Mouse (Mus musculus): ENCODE results near the gene Tgfbr2. TPM values are rescaled to one million over a fixed set of nuclear protein-coding genes. Genes with fewer than 3 reads are reported as not detected.
"Not testable (repeated sequence)": the region's sequence is repeated elsewhere in the genome, so short reads cannot be mapped to it uniquely, and the experiment has no call there.

Tgfbr2 gene
- total RNA-seq, 2 experiments from 2014 or later: 9.6 to 11.2 TPM

DNA sequence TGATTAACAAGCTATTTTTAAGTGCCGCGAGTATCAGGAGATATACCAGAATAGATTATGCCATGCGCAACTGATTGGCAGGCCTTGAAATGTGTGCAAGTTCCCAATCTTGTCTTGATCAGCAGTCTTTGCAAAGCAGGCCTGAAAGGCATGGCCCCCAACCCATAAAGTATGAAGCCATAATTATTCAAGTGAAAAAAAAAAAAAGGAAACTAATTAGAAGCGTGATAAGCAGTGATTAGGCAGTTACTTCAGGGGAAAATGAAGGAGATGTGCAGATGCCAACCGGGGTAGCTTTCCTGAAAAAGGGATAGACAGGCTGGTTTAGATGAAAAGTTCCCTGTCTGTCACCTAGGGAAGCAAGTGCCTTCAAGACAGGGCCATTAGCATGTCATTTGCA is 91.9 kb downstream of the Tgfbr2 start:
- no peak for DNase-seq (ENCODE audit: low spot score in 2 of 2)

DNA sequence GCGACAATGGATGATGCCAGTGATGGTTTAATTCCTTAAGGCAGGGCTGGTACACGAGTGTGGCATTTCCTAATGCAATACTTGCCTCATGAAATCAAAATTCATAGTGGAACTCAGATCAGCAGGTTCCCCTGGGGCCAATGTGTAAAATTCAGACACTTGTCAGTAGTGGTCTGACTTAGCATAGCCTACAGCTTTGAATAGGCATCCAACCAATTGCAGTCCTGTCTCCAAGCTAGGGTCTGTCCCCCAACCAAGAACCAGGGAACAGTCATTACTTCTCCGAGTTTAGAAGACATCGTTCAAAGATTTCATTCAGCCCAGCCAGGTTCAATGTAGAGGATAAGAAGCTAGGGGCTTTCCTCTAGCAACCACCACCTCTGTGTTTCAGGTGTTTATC is 93.4 kb downstream of the Tgfbr2 start:
- no peak for DNase-seq (ENCODE audit: low spot score in 2 of 2)

DNA sequence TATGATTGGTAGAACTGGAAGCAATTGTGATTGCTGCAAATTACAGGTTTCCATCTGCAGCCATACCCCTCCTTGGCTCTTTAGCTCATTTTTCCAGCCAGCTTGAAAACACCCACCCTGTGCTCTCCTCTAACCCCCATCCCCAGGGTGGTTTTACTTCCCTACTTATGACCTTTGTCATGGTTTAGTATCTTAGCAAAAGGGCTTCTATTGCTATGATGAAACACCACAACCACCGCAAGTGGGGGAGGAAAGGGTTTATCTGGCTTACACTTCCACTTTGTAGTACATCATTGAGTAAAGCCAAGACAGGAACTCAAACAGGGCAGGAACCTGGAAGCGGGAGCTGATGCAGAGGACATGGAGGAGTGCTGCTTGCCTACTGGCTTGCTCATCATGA is 97.7 kb downstream of the Tgfbr2 start:
- DNase-seq (ENCODE audit: low spot score in 2 of 2): no peak

DNA sequence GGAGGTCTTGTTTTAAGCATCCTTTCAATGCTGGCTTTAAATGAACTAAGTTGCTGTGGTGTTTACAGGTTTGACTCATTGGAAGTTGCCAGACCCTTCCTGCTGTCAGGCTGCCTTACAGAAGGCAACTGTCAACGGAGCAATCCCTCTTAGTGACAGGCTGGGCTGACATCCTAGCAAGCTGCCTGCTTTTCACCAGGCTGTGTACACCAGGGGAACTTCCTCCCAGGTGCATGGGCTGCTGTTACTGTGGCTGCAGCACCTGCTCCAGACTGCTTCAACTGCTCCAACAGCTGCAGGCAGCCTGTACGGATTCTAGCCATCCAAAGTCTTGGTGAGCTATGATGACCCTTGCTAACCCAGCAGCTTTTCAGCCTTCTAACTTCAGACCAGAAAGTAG is 98.2 kb downstream of the Tgfbr2 start:
- DNase-seq (ENCODE audit: low spot score in 2 of 2): no peak

DNA sequence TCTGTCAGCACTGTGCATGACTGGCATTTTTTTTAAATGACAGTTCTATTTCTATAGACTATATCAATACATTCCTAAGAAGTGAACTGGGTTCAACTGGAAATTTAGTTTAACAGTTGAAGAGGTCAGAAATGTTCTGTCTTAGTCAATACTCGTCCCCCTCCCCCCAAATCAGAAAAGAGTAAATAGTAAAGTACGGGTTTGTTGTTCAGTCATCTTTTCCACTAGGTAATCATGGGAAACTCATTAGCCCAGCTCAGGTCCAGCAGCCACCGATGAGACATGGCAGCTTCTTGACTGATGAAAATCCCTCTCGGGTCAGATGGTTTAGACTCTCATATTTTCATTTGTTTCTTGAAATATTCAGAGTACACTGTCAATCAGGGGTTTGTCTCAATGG is 99.0 kb downstream of the Tgfbr2 start:
- DNase-seq (ENCODE audit: low spot score in 2 of 2): no peak

DNA sequence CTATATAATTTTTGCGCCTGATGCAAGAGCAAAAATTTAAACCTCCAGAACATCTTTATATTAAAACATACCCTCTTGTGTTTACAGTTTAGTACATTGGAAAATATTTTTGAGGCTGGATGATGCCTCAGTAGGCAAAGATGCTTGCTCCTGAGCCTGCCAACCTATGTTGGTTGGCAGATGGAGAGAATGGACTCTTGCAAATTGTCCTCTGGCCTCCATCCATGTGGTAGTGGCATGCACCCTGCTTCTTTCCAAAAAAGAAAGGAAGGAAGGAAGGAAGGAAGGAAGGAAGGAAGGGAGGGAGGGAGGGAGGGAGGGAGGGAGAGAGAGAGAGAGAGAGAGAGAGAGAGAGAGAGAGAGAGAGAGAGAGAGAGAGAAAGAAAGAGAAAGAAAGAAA is 103.6 kb downstream of the Tgfbr2 start:
- not testable (repeated sequence) for DNase-seq (ENCODE audit: low spot score in 2 of 2)

DNA sequence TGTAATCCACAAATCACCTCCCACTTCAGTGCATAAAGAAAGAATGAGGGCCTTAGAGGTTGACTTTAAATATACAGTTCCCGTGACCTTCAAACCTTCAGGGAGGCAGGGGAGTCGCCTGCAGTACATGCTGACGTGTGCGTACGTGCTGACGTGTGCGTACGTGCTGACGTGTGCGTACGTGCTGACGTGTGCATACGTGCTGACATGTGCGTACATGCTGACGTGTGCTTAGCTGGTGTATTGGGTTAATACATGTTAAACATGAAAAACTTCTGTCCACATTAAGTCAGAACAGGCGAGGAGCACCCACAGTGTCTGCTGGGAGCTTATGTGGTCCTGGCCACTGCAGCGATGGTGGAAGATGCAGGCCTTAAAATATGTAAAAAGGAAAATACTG is 110.4 kb downstream of the Tgfbr2 start:
- DNase-seq (ENCODE audit: low spot score in 2 of 2): no peak

DNA sequence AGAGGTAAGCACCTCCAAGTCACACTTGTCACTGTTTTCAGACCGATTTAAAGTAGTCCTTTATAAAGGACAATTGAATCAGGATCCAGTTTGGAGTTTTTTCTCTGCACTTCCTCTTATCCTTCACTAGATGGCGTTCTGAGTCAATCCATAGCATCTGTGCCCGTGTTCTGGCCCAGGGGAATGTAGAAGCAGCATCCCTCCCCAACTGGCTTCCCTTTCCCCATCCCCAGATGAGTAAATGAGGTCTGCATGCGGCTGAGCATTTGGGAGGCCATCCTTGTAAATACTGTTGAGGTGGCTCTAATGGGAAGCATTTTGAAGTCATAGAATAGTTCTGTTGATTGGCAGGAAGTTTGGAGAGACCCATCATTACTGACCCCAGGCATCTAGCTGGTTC is 114.5 kb downstream of the Tgfbr2 start:
- DNase-seq (ENCODE audit: low spot score in 2 of 2): peak in 1 of 2 experiments; percentile 20

DNA sequence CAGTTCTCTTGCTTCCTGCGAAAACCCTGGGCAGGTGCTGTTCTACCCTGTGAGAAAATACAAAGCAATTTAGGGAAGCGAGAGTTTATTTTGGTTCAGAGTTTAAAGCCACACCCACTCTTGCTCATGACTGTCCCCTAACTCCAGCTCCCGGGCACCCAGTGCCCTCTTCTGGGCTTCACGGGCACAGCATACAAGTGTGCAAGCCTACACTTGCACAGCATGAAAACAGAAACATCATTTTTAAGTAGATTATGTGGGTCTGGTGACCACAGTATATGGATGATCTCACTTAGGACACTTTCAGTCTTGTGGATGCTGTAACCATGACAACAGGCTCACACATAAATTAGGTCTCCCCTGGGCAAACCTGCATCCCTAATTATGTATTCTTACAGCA is 116.0 kb downstream of the Tgfbr2 start:
- no peak for DNase-seq (ENCODE audit: low spot score in 2 of 2)

DNA sequence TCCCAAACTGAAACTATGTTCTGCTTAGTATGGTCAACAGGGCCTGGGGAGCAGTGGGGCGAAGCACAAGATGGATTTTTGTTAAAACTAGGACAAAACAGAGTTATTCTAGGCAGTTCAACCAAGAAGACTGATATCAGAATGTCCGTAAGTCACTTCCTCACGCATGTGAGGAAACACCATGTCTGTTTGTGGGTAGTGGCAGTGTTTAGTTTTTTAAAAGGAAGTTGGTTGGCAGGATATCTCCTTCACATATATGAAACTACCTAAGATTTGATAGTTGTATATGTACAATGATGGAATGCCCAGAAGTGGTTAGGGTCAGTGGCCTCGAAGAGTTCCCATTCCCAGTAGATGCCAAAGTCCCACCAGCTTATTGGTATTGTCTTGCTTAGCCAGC is 116.7 kb downstream of the Tgfbr2 start:
- DNase-seq (ENCODE audit: low spot score in 2 of 2): no peak

DNA sequence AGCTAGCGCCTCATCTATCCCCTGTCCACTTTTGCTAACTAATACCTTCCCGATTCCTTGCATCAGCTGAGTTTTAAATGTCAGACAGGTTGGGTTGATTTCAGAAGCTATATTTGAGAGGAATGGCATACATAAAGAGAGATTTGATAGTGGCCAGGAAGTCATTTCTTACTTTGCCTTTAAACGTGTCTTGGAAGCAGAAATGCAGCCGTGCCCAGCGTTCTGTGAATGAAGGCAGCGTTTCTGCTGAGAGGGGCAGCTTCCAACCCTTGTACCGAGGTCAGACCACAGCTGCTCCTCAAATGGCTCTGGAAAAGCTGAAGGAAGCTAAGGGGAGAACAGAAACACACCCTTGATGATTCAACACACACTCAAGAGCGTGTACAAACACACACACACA is 121.2 kb downstream of the Tgfbr2 start:
- DNase-seq (ENCODE audit: low spot score in 2 of 2): no peak

DNA sequence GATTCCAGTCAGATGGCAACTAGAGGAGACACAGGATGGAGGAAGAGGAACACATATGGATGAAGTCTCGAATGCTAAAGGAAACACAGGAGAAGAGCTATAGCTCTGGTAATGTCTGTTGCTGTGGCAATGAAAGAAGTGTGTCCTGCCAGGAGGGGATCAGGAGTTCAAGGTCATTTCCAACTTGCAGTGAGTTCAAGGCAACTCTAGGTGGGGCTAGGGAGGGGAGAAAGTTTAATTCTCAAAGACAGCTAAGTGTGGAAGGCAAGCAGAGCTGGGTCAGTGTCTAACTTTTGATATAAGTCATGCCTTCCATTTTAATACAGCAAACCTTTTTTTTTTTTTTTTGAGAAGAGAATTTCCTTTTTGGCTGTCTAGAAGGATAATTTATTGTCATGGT is 125.2 kb downstream of the Tgfbr2 start:
- DNase-seq (ENCODE audit: low spot score in 2 of 2): no peak

DNA sequence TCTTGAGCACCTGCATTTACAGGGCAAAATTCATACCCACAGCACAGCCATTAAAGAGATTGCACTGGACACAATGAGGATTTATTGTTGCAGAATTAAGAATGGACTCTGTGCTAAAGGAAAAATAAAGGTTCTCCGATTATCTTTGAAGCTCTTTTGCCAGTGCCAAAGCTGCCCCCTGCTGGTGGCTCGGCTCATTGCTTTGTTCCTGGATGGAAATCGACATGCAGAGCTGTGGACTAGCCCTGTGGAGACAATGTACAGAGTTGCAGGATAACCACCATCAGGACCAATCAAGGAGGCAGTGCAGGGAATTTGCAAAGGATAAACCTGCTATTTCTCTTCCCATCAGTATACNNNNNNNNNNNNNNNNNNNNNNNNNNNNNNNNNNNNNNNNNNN is 133.4 kb downstream of the Tgfbr2 start:
- DNase-seq (ENCODE audit: low spot score in 2 of 2): peak; percentile 76 to 96

DNA sequence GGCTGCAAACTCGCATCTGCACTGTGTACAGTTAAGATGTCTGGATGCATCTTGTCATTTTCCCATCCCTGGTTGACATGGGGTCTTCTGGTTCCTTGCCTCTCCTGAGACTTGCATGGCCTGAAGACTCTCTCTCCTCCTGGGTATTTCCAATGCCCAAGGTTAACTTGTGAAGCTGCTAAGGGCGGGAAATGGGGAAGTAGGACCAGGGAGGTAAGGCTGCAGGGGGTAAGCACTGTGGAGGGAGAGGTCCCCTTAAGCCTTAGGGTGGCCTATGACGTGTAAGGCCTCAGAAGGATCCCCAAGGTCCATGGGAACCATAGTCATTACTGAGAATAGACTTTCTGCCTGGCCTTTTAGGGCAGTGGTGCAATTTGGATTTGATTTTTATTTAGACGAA is 133.8 kb downstream of the Tgfbr2 start:
- no peak for DNase-seq (ENCODE audit: low spot score in 2 of 2)

DNA sequence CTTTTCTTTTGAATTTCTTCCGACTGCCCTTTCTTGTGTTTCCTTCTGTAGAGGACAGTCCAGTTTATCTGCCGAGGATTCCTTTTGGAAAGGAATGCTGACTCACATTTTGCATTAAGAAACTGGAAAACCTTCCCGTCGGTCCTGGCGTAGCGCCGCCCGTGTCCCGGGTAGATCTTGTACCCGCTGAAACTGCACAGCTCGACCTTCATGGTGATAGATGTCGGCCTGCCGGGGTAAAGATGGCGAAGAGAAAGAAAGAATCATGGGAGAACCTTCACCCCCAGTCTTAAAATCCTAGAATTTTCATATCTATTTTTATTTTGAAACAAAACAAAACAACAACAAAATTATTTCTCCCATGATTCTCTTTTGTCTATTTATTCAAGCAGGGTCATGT is 134.3 kb downstream of the Tgfbr2 start:
- DNase-seq (ENCODE audit: low spot score in 2 of 2): not testable (repeated sequence)

DNA sequence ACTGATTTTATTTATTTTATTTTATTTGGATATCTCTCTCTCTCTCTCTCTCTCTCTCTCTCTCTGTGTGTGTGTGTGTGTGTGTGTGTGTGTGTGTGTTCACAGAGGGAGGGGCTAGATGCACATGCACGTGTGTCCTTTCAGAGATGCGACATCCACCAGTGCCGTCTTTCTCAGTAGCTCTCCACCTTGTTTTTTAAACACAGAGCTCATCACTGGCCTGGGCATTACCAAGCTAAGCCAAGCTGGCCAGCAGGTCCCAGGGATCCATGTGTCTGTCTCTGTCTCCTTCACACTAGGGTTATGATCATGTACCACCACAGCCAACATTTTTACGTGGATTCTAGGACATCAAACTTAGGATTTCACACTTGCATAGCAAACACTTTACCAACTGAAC is 135.2 kb downstream of the Tgfbr2 start:
- no peak for DNase-seq (ENCODE audit: low spot score in 2 of 2)

DNA sequence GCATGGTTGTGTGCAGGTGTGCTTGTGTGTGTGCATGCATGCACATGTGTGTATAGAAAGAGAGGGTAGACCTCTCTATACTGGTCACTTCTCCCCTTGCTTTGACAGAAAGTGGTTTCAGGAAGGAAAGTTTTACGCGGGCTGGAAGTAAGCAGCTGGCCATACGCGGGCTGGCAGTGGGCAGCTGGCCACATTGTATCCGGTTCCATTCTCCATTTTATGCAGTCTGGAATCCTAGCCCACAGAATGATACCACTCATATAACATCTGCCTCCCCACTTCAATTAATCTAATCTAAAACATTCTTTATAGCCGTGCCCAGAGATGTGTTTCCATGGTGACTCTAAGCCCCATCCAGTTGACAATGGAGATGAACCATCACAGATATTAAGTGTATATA is 136.9 kb downstream of the Tgfbr2 start:
- DNase-seq (ENCODE audit: low spot score in 2 of 2): no peak

Measured in layer of hippocampus, adult 18-20 months (tissue).